Mouse (Mus musculus): Measurements from ENCODE around the gene Rnf223.

GRCm38 (mm10) chr4:156154771-156155170 lies 24.5 kb downstream of the Rnf223 start:
- TF ChIP-seq CTCF (IDR thresholded peaks at IDR 0.05; ENCODE audit: low read depth) (no peak; the same call in 1 of the 2 replicates), EP300 (IDR thresholded peaks at IDR 0.05; ENCODE audit: low read depth) (no peak)
